Mouse (Mus musculus) neural tube, embryonic 14.5 days (tissue): ENCODE measurements around the gene Gsc. TPM values are rescaled to one million over a fixed set of nuclear protein-coding genes. Genes with fewer than 3 reads are reported as not detected.

Experiments used
- ATAC-seq: fragments of 200-750 bp; cut with Nextera tagmentation; 2 replicates; pipeline ENCODE4 v1.8.0; 2017; ENCODE audit warnings: low read depth, mild to moderate bottlenecking, moderate TSS enrichment, moderate library complexity
- H3K27ac ChIP-seq: fragments of 300-500 bp; sonication (generic); 2 replicates; pipeline ENCODE4 v1.5.1; 2014; ENCODE audit warnings: low read depth, mild to moderate bottlenecking, control low read depth, low read length, moderate library complexity, mixed read lengths
- H3K27me3 ChIP-seq: fragments of 300-500 bp; sonication (generic); 2 replicates; pipeline ENCODE4 v1.6.1; 2014; ENCODE audit warnings: low read length; ENCODE audit not compliant: control insufficient read depth, insufficient read depth
- H3K36me3 ChIP-seq: fragments of 300-500 bp; sonication (generic); 2 replicates; pipeline ENCODE4 v1.6.1; 2014; ENCODE audit warnings: low read length, mixed read lengths; ENCODE audit not compliant: control insufficient read depth, insufficient read depth
- H3K4me1 ChIP-seq: fragments of 300-500 bp; sonication (generic); 2 replicates; pipeline ENCODE4 v1.6.1; 2014; ENCODE audit warnings: low read length; ENCODE audit not compliant: control insufficient read depth, insufficient read depth
- H3K4me2 ChIP-seq: fragments of 300-500 bp; sonication (generic); 2 replicates; pipeline ENCODE4 v1.6.1; 2014; ENCODE audit warnings: mild to moderate bottlenecking, low read depth, low read length, control low read depth
- H3K4me3 ChIP-seq: fragments of 300-500 bp; sonication (generic); 2 replicates; pipeline ENCODE4 v1.5.1; 2014; ENCODE audit warnings: low read depth, low read length, control low read depth, mixed read lengths
- H3K9ac ChIP-seq: fragments of 300-500 bp; sonication (generic); replicated peaks from 2 replicates; pipeline ENCODE4 v1.6.1; 2014; ENCODE audit warnings: low read depth, mild to moderate bottlenecking, control low read depth, low read length, mixed read lengths
- H3K9me3 ChIP-seq: fragments of 300-500 bp; sonication (generic); 2 replicates; pipeline ENCODE4 v1.6.1; 2016; ENCODE audit warnings: low read length; ENCODE audit not compliant: control insufficient read depth
- WGBS: fragments of 180-500 bp; shearing (Covaris S2); extraction: QIAGEN DNeasy Blood & Tissue Kit; methylation state at CpG from one replicate; pipeline ENCODE4 v1.1.7; 2014; 5-methylcytosine and 5-hydroxymethylcytosine counted together
- polyA plus RNA-seq: library from polyadenylated mRNA; unstranded; fragments of >200 nt; fragmentation: Nextera tagmentation; extraction: Ambion mirVana; gene quantifications from 2 replicates; pipeline ENCODE4 v1.2.1, GENCODE M21; 2014

Gene Gsc
- polyA plus RNA-seq = not detected in 2 replicates

DNA sequence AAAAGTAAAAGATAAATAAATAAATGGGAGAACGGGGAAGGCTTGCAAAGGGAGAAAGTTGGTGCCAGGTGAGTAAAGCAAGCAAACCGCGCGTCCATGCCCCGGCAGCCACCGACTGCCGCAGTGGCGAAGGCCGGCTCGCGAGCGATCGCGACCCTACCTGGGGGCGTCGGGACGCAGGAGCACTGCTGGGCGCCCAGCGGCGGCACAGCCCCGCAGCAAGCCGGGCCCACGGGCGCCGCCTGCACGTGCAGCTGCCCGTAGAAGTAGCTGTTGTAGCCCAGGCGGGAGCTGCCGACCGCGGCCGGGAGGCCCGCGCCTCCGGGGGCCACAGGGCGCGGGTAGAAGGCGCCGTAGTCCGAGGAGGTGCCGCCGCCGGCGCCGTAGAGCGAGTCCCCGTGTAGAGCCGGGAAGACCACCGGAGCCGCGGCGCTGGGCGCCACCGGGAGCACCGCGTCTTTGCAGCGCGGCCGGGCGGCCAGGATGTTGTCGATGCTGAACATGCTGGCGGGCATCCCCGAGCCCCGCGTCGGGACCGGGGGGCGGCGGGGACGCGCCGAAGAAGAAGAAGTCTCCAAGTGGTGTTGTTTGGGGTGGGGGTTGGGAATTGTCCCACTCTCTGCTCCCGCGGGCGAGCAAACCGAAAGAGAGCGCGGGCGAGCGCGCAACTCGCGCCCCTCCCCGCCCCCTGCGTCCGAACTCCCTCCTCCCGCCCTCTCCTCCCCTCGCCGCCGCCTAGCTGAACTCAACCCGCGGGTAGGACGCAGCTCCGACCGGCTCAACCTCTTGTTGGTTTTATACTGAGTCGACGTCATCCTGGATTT lies at the start of gene Gsc:
Gsc (minus strand) TSS at position 730 of the 824 bp plus-strand sequence.
- no peak for ATAC-seq
- peaks cover 31% of the 10 kb centered on the region for H3K27me3 ChIP-seq
- H3K27ac ChIP-seq = no peak within 1 kb of the TSS
- H3K4me1 ChIP-seq = peaks cover 14% of the 10 kb centered on the region
- no peaks in the 10 kb centered on the region for H3K36me3 ChIP-seq
- peak within 1 kb of the TSS; percentile 55 for H3K4me2 ChIP-seq
- WGBS = under 1% methylated on average over 85 of the region's 97 CpGs
- H3K9ac ChIP-seq = no peak within 1 kb of the TSS
- H3K4me3 ChIP-seq = peak within 1 kb of the TSS; percentile 27
- no peaks in the 10 kb centered on the region for H3K9me3 ChIP-seq

DNA sequence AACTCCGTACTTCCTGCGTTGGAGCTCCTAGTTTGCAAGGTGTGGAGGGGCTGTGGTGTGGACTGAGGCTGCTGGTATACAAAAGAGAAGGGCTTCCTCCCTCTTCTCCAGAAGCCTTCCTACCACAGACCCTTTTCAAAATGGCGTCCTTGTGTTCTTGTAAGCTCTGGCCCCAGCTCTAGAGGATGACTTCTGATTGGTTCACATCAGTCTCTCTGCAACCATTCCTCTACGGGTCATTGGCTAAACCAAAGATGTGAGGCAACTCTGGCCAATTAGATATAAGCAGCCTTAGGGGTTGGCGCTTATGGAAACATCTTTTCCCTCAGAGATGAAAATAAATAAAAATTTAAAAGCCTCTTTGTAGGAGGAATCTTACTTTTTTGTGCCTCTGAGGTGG lies 46.6 kb upstream of the Gsc start:
- H3K9ac ChIP-seq = no peak overlapping the region
- H3K4me1 ChIP-seq = no peaks in the 10 kb centered on the region
- 97% methylated on average over 5 of the region's 5 CpGs for WGBS
- no peak overlapping the region for H3K27ac ChIP-seq
- no peaks in the 10 kb centered on the region for H3K36me3 ChIP-seq
- ATAC-seq = no peak
- no peaks in the 10 kb centered on the region for H3K27me3 ChIP-seq
- H3K9me3 ChIP-seq = no peaks in the 10 kb centered on the region
- H3K4me3 ChIP-seq = no peak overlapping the region
- no peak overlapping the region for H3K4me2 ChIP-seq

DNA sequence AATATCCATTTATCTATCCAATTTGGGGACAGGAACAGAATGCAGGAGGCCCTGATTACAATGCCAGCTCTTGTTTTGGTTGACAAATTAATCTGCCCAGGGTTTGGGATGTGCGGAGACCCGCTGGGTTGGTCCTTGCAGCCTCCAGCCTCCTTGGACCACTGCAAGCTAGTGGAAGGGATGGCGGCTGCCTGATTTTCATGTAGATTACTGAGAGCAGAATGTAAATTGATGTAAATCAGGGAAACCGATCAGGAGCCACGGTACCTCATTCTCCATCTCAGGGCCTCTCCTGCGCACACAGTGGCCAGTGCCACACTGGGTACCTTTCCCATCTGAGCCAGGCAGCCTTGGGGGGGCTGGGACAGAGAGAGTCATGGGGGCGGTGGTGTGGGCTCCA lies 34.8 kb upstream of the Gsc start:
- ATAC-seq = no peak
- Histone ChIP-seq H3K4me3 (no peak overlapping the region), H3K36me3 (no peaks in the 10 kb centered on the region), H3K4me2 (no peak overlapping the region), H3K9me3 (no peaks in the 10 kb centered on the region), H3K27ac (no peak overlapping the region), H3K27me3 (no peaks in the 10 kb centered on the region), H3K4me1 (no peaks in the 10 kb centered on the region), H3K9ac (no peak overlapping the region)
- WGBS = 43% methylated on average over 7 of the region's 7 CpGs

- 78% methylated on average over 6 of the region's 6 CpGs for WGBS
Measured at GRCm38 (mm10) chr12:104492009-104492408, 18.9 kb upstream of the Gsc start.

GRCm38 (mm10) chr12:104486205-104486604 lies 13.1 kb upstream of the Gsc start:
- no peaks in the 10 kb centered on the region for H3K27me3 ChIP-seq
- WGBS = 62% methylated on average over 8 of the region's 8 CpGs
- H3K9ac ChIP-seq = no peak overlapping the region
- no peak for ATAC-seq
- H3K4me3 ChIP-seq = no peak overlapping the region
- no peaks in the 10 kb centered on the region for H3K4me1 ChIP-seq
- no peaks in the 10 kb centered on the region for H3K9me3 ChIP-seq
- H3K4me2 ChIP-seq = no peak overlapping the region
- no peak overlapping the region for H3K27ac ChIP-seq
- H3K36me3 ChIP-seq = no peaks in the 10 kb centered on the region

More at GRCm38 (mm10) chr12:104492009-104492408, 18.9 kb upstream of the Gsc start:
- Histone ChIP-seq H3K36me3 (no peaks in the 10 kb centered on the region), H3K9me3 (no peaks in the 10 kb centered on the region), H3K9ac (no peak overlapping the region), H3K4me3 (no peak overlapping the region), H3K4me2 (no peak overlapping the region), H3K27ac (no peak overlapping the region), H3K27me3 (no peaks in the 10 kb centered on the region), H3K4me1 (no peaks in the 10 kb centered on the region)
- no peak for ATAC-seq

GRCm38 (mm10) chr12:104485161-104485560 lies 12.0 kb upstream of the Gsc start:
- no peaks in the 10 kb centered on the region for H3K36me3 ChIP-seq
- WGBS = 20% methylated on average over 3 of the region's 3 CpGs
- H3K27me3 ChIP-seq = peaks cover under 1% of the 10 kb centered on the region
- no peak overlapping the region for H3K4me3 ChIP-seq
- H3K4me2 ChIP-seq = no peak overlapping the region
- H3K27ac ChIP-seq = no peak overlapping the region
- no peaks in the 10 kb centered on the region for H3K4me1 ChIP-seq
- no peaks in the 10 kb centered on the region for H3K9me3 ChIP-seq
- H3K9ac ChIP-seq = no peak overlapping the region
- no peak for ATAC-seq

- no peak overlapping the region for H3K27ac ChIP-seq
- H3K27me3 ChIP-seq = peaks cover 16% of the 10 kb centered on the region
- no peak overlapping the region for H3K9ac ChIP-seq
- H3K4me2 ChIP-seq = no peak overlapping the region
- no peaks in the 10 kb centered on the region for H3K36me3 ChIP-seq
- H3K4me3 ChIP-seq = no peak overlapping the region
- 37% methylated on average over 10 of the region's 10 CpGs for WGBS
- no peaks in the 10 kb centered on the region for H3K4me1 ChIP-seq
- no peak for ATAC-seq
- no peaks in the 10 kb centered on the region for H3K9me3 ChIP-seq
Measured at GRCm38 (mm10) chr12:104481007-104481406, 7.9 kb upstream of the Gsc start.

DNA sequence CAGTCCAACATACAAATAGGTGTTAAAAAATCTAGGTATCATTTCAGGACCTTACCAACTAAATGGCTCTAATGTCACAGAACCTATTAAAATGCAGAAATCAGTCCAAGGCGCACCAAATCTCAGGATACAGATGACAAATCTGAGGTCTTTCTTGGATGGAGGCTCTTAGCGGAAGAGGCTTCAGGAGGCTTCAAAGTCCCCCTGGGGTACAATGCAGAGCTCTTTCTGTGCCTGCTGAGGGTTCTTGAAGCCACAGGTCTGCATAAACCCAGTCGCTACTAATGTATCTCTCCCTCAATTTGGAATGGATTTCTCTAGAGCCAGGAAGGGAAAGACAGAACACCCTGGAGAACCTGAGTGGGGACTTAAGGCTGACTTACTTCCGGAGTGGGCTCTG lies 5.1 kb upstream of the Gsc start:
- ATAC-seq = no peak
- no peak overlapping the region for H3K4me2 ChIP-seq
- no peak overlapping the region for H3K27ac ChIP-seq
- no peaks in the 10 kb centered on the region for H3K36me3 ChIP-seq
- peaks cover 24% of the 10 kb centered on the region for H3K27me3 ChIP-seq
- no peak overlapping the region for H3K4me3 ChIP-seq
- 2% methylated on average over 4 of the region's 4 CpGs for WGBS
- H3K9me3 ChIP-seq = no peaks in the 10 kb centered on the region
- no peak overlapping the region for H3K9ac ChIP-seq
- H3K4me1 ChIP-seq = no peaks in the 10 kb centered on the region

- no peaks in the 10 kb centered on the region for H3K36me3 ChIP-seq
- WGBS = 4% methylated on average over 7 of the region's 7 CpGs
- H3K27me3 ChIP-seq = peaks cover 28% of the 10 kb centered on the region
Measured at GRCm38 (mm10) chr12:104477501-104477900, 4.4 kb upstream of the Gsc start.

More at GRCm38 (mm10) chr12:104477501-104477900, 4.4 kb upstream of the Gsc start:
- Histone ChIP-seq H3K27ac (no peak overlapping the region), H3K4me2 (no peak overlapping the region), H3K9ac (no peak overlapping the region), H3K4me3 (no peak overlapping the region), H3K4me1 (peaks cover 7% of the 10 kb centered on the region), H3K9me3 (no peaks in the 10 kb centered on the region)
- ATAC-seq = no peak
